Mouse (Mus musculus) heart, postnatal 10 days (tissue): ENCODE measurements around the gene Terb1. TPM values are rescaled to one million over a fixed set of nuclear protein-coding genes. Genes with fewer than 3 reads are reported as not detected.

Experiments
- DNase-seq, 2 experiments: peaks; one replicate each; pipeline ENCODE4 v3.0.0; 2021
- intact Hi-C: fragments of 180-260 bp; cut with DNase I; formaldehyde crosslinking; loops from one replicate; pipeline ENCODE4 v1.15.1; 2025
- total RNA-seq, 2 experiments: library from RNA; stranded (reverse); gene quantifications; 2 replicates each; pipeline ENCODE4 v1.2.3; 2021

Terb1 gene
- total RNA-seq, 2 experiments from 2014 or later = not detected

DNA sequence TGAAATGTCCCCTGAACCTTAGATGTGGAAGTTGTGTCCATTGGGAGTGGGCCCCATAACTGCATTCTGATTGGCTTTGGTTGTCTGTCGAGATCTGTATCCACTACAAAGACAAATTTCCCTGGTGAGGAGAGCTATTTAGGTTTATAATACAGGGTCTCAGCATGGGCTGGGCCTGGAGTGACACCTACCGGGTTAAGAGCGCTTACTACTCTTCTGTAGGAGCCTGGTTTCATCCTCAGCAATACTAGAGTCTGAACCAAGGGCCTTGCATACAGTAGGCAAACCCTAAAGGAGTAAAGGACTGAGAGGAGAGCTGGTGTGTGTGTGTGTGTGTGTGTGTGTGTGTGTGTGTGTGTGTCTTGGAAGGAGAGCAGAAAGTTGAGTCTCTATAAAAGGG lies 95.5 kb downstream of the Terb1 start:
- intact Hi-C loops = no loop called here
- no peak for DNase-seq

DNA sequence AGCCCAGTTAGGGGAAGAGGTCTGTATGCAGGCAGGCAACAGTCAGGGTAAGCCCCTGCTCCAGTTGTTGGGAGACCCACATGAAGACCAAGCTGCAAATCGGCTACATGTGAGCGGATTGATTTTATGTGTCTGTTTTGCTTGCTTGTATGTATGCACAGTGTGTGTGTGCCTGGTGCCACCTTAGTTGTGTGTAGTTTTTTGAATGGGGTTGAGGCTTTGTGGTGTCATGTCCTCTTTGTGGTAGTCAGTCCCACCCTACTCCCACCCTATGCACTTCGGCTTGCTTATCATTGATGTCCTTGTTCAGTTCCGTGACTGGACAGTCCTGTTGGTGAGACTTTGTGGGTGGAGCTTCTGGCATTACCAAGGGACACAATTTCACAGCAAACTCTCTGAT lies 95.9 kb downstream of the Terb1 start:
- intact Hi-C loops = no loop called here
- no peak for DNase-seq

DNA sequence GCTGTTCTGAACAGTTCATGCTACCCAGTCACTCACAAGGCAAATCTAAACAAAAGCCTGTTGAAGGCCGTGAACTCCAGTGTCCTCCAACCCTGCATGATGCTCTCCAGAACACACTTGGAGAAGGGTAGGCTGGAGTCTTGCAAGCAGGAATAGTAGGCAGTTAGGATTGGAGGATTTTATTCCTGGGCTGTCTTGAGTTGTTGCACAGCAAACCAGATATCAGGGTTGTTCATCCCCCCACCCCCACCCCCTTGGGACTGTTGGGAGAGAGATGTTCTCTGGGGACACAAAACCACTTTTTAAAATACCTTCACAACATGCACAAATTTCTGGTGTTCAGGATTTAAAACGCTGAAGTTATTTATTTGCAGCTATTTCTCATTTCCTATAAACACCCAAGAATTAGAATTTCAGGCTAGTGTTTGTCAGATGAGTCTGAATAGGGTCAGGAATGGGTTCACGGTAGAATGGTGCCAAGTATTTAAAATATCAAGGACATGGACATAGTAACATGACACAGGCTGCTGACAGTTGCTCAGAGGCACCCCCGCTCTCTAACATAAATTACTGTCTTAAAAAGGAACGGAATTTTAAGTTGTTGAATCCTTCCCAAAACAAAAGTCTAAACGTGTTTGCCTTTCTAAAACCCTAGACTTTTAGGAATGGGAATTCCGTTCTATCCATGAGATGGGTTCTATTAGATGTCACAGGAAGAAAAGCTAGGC lies 96.7 kb downstream of the Terb1 start:
- intact Hi-C loops = no loop called here
- no peak for DNase-seq

DNA sequence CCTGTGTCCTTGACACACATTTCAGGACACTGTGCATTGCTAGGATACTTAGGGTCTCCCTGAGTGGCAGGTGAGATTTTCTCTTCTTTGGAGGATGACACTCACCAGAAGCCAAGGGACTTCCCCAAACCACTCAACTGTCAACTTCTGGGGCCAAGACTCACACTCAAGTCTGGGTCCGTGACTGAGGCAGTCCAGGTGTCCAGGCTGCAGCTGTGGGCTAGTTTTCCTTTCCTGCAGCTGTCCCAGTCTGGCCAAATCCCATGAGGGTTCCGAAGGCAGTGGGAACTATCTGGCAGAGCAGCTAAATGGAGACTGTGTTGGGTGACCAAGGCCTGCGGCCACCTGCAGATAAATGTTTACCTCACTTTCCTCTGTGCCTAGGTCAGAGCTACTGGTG lies 97.7 kb downstream of the Terb1 start:
- intact Hi-C loops = no loop called here

DNA sequence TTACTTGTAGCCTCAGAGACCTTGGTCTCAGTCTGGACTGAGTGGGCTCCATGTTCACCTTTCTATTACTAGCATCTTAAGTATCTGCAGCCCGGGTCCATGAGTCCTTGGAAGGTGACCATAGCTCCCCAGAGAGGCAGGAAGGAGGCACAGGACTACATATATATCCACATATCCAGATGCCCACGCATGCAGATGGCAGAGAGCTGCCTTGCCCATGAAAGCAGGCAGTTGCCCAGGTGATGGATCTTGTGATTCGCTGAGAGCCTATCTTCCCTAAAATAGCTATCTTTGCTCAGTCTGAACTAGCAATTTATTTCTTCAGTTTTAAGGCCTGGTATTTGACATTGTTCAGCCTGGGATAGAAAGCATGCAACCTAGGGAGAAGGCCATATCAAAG lies 98.2 kb downstream of the Terb1 start:
- intact Hi-C loops = no loop called here
- no peak for DNase-seq

More for the DNA sequence above, 97.7 kb downstream of the Terb1 start:
- no peak for DNase-seq

DNA sequence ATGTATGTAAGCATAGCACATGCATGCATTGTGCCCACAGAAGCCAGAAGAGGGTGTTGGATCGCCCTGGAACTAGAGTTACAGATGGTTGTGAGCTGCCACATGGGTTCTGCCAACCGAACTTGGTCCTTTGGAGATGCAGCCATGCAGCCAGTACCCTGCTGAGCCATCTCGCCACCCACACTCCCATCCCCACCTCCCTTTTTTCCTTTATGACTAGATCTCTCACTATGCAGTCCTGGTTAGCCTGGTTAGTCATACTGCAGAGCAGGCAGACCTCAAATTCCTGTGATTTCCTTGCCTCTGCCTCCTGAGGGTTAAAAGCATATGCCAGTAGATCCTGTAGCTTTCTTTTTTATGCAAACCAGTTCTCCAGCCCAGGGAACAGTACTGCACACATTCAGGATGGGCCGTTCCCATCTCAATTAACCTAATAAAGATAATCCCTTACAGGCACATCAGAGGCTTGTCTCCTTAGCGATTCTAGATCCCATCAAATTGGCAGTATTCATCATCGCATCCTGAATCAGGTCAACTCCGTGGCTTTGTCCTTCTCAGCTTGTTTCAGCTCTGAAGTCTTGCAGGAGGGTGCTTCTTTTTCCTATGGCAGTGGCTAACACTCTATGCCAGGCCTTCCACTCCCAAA lies 99.0 kb downstream of the Terb1 start:
- DNase-seq = no peak
- intact Hi-C loops = no loop called here

DNA sequence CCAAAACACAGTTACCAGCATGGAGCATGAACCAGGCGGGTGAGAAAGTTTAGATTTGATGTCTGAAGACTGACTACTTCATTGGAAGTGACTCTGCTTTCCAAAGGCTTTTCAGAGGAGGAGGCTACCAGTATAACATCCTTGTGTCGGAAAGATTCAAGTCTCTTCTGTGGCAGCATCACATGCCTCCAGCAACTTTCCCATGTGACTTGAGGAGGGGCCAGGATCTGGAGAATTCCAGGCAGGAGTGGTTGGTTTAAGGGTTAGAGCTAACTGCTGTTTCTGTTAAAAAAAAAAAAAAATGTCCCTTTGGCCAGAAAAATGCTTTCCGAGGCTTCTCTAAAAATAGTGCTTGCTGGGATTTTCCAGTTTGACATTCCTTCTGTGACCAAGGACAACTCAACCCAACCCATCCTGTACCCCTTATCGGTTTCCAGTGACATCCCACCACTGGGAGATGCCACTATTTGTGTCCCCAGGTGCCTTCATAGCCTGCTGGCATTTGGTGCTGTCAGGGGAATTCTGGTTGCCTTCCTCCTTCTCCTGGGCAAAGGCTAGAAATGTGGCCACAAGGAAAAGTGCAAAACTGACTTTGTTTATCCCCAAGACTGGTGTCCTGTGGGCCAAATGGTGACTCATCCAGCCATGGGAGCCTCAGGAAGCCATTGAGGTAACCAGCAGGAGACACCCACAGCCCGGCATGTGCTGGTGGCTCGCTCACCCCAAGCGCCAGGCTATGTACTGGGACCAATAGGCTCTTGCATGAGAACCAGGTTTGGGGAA lies 101.2 kb downstream of the Terb1 start:
- DNase-seq = peak in 1 of 2 experiments; percentile 30

DNA sequence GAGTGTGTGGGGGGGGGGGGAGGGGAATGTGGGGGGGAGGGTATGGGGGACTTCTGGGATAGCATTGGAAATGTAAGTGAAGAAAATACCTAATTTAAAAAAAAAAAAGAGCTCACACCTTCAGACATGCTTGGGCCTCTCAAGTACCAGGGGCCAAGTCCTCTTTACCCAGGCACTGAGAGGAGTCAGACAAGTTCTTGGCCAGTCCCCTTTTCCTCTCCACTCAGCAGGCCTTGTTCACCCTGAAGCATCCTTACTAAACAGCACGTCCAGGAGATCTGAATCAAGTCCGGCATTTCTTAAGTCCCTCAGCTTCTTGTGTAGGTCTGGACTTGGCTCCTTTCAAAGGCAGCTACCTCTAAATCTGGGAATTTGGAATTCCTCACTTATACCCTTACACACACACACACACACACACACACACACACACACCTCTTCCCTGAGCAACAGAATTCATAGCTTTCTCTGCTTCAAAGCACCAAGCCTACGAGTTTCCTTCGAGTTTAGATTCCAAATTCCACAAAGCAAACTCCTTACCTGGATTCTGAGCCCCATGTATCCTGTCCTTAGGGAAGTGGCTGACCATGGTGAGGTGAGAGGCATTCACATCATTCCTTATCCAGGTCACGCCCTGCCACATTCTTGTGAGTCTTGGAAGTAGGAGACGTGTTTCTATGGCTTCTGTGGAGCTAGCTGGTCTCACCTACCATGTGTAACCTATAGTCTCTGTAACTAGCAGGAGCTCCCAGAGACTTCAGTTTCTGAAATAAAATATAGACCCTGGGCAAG lies 103.2 kb downstream of the Terb1 start:
- intact Hi-C loops = no loop called here
- no peak for DNase-seq

More for the DNA sequence above, 101.2 kb downstream of the Terb1 start:
- intact Hi-C loops = no loop called here

DNA sequence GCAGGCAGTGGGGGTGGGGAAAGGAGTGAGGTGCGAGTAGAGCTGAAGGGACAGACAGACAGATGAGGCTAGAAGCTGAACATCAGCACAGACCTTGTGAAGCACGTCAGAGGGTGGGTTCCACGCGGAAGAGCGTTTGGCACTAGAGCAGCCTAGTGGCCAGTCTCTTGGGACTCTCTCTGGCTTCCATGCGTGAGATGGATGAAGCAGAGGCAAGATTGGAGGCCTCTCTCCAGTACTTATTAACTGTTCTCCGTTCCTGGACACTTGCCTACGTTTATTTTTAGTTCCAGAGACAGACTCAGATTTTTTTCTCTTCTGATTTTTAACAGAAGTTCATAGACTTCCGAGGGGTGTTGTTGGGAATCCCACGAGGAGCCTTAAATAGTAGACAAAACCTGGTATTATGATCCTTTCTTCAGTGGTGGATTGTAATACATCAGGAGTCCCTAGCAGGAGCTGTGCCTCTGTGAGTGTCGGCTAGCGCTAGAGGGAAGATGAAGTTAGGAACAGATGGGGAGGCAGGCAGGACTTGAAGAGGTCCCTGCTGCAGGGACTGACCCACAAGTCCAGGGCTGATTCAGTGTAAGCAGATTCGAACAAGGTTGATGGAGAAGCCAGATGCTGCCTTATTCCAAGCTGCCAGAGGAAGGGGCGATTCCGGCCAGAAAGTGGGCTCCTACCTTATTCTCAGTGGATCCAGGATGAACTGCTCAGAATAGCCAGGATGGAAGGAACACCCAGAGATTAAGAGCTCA lies 104.1 kb downstream of the Terb1 start:
- intact Hi-C loops = loop anchor here (2.0 kb wide), 1 partner anchor 61 kb away; no protein-coding TSS in a partner anchor
- DNase-seq = peak; percentile 57 to 66

DNA sequence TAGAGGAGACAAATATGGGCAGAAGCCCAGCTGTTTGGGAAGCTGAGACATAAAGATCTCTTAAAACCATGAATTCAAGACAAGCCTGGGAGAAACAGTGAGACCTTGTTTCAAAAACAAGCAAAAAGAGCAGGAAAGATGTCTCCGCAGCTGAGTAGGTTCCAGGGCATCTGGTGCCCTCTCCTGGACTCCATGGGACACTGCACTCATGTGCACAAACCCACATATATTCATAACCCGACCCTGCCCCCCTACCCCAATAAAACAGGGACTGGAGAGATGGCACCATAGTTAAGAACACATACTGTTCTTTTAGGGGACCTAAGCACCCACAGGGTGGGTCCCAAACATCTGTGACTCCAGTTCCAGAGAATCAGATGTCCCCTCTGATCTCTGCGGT lies 106.1 kb downstream of the Terb1 start:
- intact Hi-C loops = no loop called here
- DNase-seq = no peak

Other genes starting within 250 kb of the Terb1 start
- gene Cmtm2a, start 216.7 kb downstream of the Terb1 start, total RNA-seq = not detected
- not detected for gene Gm45711, start 199.8 kb downstream of the Terb1 start, total RNA-seq
- gene Cmtm1, start 199.8 kb downstream of the Terb1 start, total RNA-seq = not detected
- not detected for gene Gm11020, start 188.3 kb downstream of the Terb1 start, total RNA-seq
- gene Cmtm2b, start 187.7 kb downstream of the Terb1 start, total RNA-seq = not detected
- gene Cmtm3, start 170.5 kb downstream of the Terb1 start, total RNA-seq = 10 to 100 TPM; 45.9 to 52.0 TPM
- 10 to 100 TPM; 16.4 to 16.8 TPM for gene Cmtm4, start 114.1 kb downstream of the Terb1 start, total RNA-seq
- gene Dync1li2, start 66.9 kb downstream of the Terb1 start, total RNA-seq = 100 to 1,000 TPM in 1 of 2 experiments, 10 to 100 TPM in 1; 86.4 to 125 TPM
- 10 to 100 TPM; 32.9 to 36.4 TPM for gene Nae1, start 24.7 kb upstream of the Terb1 start, total RNA-seq
- gene Car7, start 24.8 kb upstream of the Terb1 start, total RNA-seq = 1 to 10 TPM; 3.9 to 4.2 TPM
- gene Pdp2, start 81.5 kb upstream of the Terb1 start, total RNA-seq = 10 to 100 TPM in 1 of 2 experiments, 1 to 10 TPM in 1; 7.2 to 10.6 TPM
- gene Cdh16, start 114.5 kb upstream of the Terb1 start, total RNA-seq = 1 to 10 TPM; 3.2 to 3.6 TPM
- gene Rrad, start 121.4 kb upstream of the Terb1 start, total RNA-seq = 100 to 1,000 TPM; 221 to 337 TPM
- gene Ciao2b, start 132.1 kb upstream of the Terb1 start, total RNA-seq = 10 to 100 TPM; 65.1 to 71.7 TPM
- not detected for gene Ces2a, start 224.1 kb upstream of the Terb1 start, total RNA-seq